Mouse (Mus musculus): ENCODE data around the gene Gm17622. TPM values are rescaled to one million over a fixed set of nuclear protein-coding genes. Genes with fewer than 3 reads are reported as not detected.

The Gm17622 gene
- total RNA-seq (2021), result not detected

GRCm38 (mm10) chr13:96490433-96490832 lies at the start of gene Gm17622:
Gene Gm17622, plus strand, starts transcription at chr13:96490733.
- intact Hi-C loops (cut with DNase I), result no loop called here
- no peak for DNase-seq (ENCODE audit: low spot score)

GRCm38 (mm10) chr13:96450205-96450856 lies 40.2 kb upstream of the Gm17622 start:
- DNase-seq (ENCODE audit: low spot score), result no peak
- intact Hi-C loops (cut with DNase I), result no loop called here

- intact Hi-C loops (cut with DNase I), result no loop called here
- peak; percentile 23 for DNase-seq (ENCODE audit: low spot score)
Observed at GRCm38 (mm10) chr13:96450869-96451268, 39.7 kb upstream of the Gm17622 start.

GRCm38 (mm10) chr13:96451386-96452140 lies 39.0 kb upstream of the Gm17622 start:
- intact Hi-C loops (cut with DNase I), result no loop called here

GRCm38 (mm10) chr13:96452621-96453020 lies 37.9 kb upstream of the Gm17622 start:
- DNase-seq (ENCODE audit: low spot score), result no peak
- intact Hi-C loops (cut with DNase I), result no loop called here

More at GRCm38 (mm10) chr13:96451386-96452140, 39.0 kb upstream of the Gm17622 start:
- DNase-seq (ENCODE audit: low spot score), result no peak

DNA sequence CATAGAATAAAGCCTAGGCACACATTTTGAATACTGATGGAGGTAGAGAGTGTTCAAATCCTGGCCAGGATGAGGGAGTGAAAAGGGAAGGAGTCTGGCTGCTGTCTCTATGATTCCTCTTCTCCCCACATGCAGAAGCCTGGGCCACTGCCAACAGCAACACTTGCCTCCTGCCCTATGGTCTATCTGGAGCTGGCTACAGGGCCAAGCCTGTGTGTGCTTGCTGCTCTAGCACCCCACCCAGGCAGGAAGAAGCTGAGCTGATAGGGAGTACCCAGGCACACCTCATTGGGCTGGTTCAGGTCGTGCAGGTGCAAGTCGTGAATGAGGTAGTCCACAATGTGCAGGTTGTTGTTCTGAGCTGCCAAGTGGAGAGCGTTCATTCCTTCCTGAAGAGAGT lies 36.2 kb upstream of the Gm17622 start:
- peak; percentile 4 for DNase-seq (ENCODE audit: low spot score)
- intact Hi-C loops (cut with DNase I), result no loop called here

- intact Hi-C loops (cut with DNase I), result no loop called here
- DNase-seq (ENCODE audit: low spot score), result no peak
Observed at GRCm38 (mm10) chr13:96457566-96457965, 33.0 kb upstream of the Gm17622 start.

- intact Hi-C loops (cut with DNase I), result no loop called here
- no peak for DNase-seq (ENCODE audit: low spot score)
Observed at GRCm38 (mm10) chr13:96458018-96458417, 32.5 kb upstream of the Gm17622 start.

- DNase-seq (ENCODE audit: low spot score), result no peak
- intact Hi-C loops (cut with DNase I), result no loop called here
Observed at GRCm38 (mm10) chr13:96458606-96459005, 31.9 kb upstream of the Gm17622 start.

GRCm38 (mm10) chr13:96462644-96463043 lies 27.9 kb upstream of the Gm17622 start:
- intact Hi-C loops (cut with DNase I), result no loop called here
- DNase-seq (ENCODE audit: low spot score), result no peak

DNA sequence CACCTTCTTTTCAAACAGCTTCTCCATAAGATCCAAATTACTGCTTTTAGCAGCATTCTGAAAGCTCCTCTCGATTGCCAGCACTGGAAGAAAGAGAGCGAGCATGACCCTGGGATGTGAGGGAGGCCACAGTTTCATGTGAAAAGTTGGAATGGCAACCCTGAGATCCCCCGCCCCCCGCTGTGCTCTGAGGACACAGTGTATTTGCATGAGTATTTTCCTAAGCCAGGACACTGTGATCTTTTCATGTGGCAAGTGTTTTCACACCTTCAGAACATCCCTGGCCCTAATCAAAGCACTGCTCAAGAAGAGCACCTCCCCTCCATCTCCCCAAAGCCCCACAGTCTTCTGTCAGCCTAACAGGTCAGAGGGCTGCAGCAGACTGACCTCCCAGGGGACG lies 25.2 kb upstream of the Gm17622 start:
- intact Hi-C loops (cut with DNase I), result no loop called here
- no peak for DNase-seq (ENCODE audit: low spot score)

DNA sequence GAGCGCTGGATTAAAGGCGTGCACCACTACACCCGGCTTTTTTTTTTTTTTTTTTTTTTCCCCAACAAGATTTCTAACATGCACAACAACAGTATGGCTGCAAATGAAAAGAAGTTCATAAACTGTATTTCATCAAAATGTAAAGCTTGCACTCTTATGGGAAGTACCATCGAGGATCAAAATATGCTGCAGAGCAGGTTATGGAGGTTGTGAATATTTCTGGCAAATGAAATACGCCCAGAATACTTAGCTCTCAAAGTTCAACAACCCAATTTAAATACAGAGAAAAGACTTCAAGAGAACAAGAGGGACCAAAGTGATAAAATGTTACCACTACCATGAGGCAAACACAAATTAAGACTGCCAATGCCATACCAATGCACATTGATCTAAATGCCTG lies 21.9 kb upstream of the Gm17622 start:
- intact Hi-C loops (cut with DNase I), result no loop called here
- DNase-seq (ENCODE audit: low spot score), result no peak

- DNase-seq (ENCODE audit: low spot score), result no peak
- intact Hi-C loops (cut with DNase I), result no loop called here
Observed at GRCm38 (mm10) chr13:96470556-96470955, 20.0 kb upstream of the Gm17622 start.

- intact Hi-C loops (cut with DNase I), result no loop called here
- no peak for DNase-seq (ENCODE audit: low spot score)
Observed at GRCm38 (mm10) chr13:96470957-96471356, 19.6 kb upstream of the Gm17622 start, which contains the start of gene Ankdd1b. Gene Ankdd1b, minus strand, starts transcription at chr13:96471198.

- DNase-seq (ENCODE audit: low spot score), result no peak
- intact Hi-C loops (cut with DNase I), result no loop called here
Observed at GRCm38 (mm10) chr13:96477226-96477625, 13.3 kb upstream of the Gm17622 start.

DNA sequence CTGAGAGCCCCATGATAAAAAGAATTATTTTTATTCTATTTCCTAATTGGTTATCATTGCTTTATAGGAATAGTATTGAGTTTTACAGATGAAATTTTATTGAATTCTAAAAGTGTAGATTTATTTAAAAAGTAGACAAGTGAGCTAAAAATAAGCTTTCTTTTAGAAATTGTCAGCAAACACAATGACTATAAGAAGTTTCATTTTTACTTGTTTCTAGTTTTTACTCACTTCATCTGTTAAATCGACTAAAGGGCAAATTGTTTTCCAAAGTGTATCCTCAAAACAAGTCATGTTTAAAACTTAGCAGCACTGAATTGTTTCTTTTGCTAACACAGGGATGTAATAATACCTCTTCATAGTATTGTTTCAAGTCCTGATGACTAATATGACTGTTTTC lies 11.5 kb upstream of the Gm17622 start:
- no peak for DNase-seq (ENCODE audit: low spot score)
- intact Hi-C loops (cut with DNase I), result no loop called here

- intact Hi-C loops (cut with DNase I), result no loop called here
- no peak for DNase-seq (ENCODE audit: low spot score)
Observed at GRCm38 (mm10) chr13:96487230-96487629, 3.3 kb upstream of the Gm17622 start.

GRCm38 (mm10) chr13:96487968-96488367 lies 2.6 kb upstream of the Gm17622 start:
- no peak for DNase-seq (ENCODE audit: low spot score)
- intact Hi-C loops (cut with DNase I), result no loop called here

DNA sequence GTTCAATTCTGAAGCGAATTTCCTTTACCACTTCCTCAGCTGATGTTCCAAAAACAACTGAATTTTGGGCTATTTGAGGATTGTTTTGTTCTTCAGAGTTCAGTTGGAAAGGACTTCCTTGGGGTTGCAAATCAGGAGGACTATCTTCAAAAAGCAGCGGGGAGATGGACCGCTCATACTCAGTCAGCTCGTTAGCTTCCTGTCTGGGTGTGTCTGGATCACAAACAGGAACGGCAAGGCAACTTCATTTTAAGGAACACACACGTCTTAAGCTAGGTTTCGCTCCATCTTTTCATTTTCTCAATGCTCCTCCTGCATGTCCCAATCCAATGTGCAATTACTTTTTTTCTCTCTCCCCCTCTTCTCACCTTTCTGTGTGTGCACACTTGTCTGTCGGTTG lies 6.1 kb downstream of the Gm17622 start:
- no peak for DNase-seq (ENCODE audit: low spot score)
- intact Hi-C loops (cut with DNase I), result no loop called here

DNA sequence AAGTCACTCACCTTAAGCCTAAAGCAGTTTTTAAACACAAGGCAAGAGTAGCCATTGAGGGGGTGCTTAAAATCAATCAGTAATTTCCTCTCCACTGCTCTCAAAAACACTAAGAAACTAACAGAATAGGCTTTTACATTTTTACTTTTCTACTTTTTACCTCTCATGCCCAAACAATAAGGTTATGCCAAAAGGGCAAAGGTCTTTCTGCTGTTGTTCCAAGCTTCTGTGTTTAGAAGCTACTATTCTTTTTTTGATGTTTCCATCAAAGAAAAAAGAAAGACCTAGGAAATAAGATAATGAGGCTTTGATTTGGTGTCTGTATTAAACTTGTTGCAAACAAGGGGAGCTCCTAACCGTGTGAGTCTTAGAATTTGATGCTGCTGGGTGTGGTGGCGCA lies 9.4 kb downstream of the Gm17622 start:
- intact Hi-C loops (cut with DNase I), result loop anchor here (10.0 kb wide), 1 partner anchor 65 kb away; no protein-coding TSS in a partner anchor
- DNase-seq (ENCODE audit: low spot score), result no peak

DNA sequence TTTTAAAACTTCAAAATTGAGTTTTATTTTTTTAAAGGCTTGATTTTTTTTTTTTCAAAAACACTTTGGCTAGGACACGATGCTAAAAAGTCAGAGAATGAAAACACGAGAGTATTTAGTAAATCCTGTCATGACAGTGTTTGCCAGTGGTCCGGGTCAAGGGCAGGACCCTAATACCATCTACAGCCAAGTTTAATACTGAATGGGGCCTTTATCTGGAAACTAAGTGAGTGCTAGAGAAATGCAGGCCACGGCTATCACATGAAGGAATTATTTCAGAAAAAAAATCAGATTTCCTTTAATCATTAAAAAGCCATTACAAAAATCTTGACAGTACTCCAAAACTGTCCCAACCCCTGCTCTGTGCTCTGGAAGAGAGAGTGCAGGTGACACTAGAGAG lies 15.1 kb downstream of the Gm17622 start:
- DNase-seq (ENCODE audit: low spot score), result no peak
- intact Hi-C loops (cut with DNase I), result loop anchor here (10.0 kb wide), 1 partner anchor 71 kb away; no protein-coding TSS in a partner anchor
